Mouse (Mus musculus) neural tube, embryonic 10.5 days (tissue): Measurements from ENCODE around the gene BC030499.
A peak's percentile ranks its signal among the peaks of the same experiment; 100 is the strongest.
"Not testable (repeated sequence)": the region's sequence is repeated elsewhere in the genome, so short reads cannot be mapped to it uniquely, and the experiment has no call there.

ENCODE experiments used
- DNase-seq: peaks from one replicate; pipeline ENCODE4 v3.0.0-alpha.2; 2017; ENCODE audit warnings: low spot score; ENCODE audit errors: extremely low spot score

The BC030499 gene

GRCm38 (mm10) chr11:78290654-78291053 is at the start of gene BC030499:
Gene BC030499, plus strand, starts transcription at chr11:78290841.
- DNase-seq = no peak

- no peak for DNase-seq
Measured at GRCm38 (mm10) chr11:78245261-78245626, 45.4 kb upstream of the BC030499 start.

GRCm38 (mm10) chr11:78245627-78246317 is 44.9 kb upstream of the BC030499 start, which contains the start of the genes Sdf2 and Supt6:
Gene Sdf2, plus strand, starts transcription at chr11:78245746.
Gene Supt6, minus strand, starts transcription at chr11:78245987.
- peak; percentile 98 for DNase-seq

GRCm38 (mm10) chr11:78246318-78247011 is 44.2 kb upstream of the BC030499 start:
- no peak for DNase-seq

GRCm38 (mm10) chr11:78247012-78247348 is 43.7 kb upstream of the BC030499 start:
- no peak for DNase-seq

- no peak for DNase-seq
Measured at GRCm38 (mm10) chr11:78247727-78248140, 42.9 kb upstream of the BC030499 start.

GRCm38 (mm10) chr11:78256618-78257017 is 34.0 kb upstream of the BC030499 start:
- DNase-seq = no peak

- DNase-seq = no peak
Measured at GRCm38 (mm10) chr11:78260489-78261258, 30.0 kb upstream of the BC030499 start.

- peak; percentile 95 for DNase-seq
Measured at GRCm38 (mm10) chr11:78261380-78262352, 29.0 kb upstream of the BC030499 start, which contains the start of gene 2610507B11Rik. Gene 2610507B11Rik, plus strand, starts transcription at chr11:78261752.

GRCm38 (mm10) chr11:78262550-78262949 is 28.1 kb upstream of the BC030499 start:
- peak; percentile 45 for DNase-seq

- DNase-seq = no peak
Measured at GRCm38 (mm10) chr11:78265571-78265970, 25.1 kb upstream of the BC030499 start.

- no peak for DNase-seq
Measured at GRCm38 (mm10) chr11:78271986-78272385, 18.7 kb upstream of the BC030499 start.

- no peak for DNase-seq
Measured at GRCm38 (mm10) chr11:78275596-78275995, 15.0 kb upstream of the BC030499 start.

- not testable (repeated sequence) for DNase-seq
Measured at GRCm38 (mm10) chr11:78276169-78276568, 14.5 kb upstream of the BC030499 start.

- DNase-seq = no peak
Measured at GRCm38 (mm10) chr11:78278853-78279252, 11.8 kb upstream of the BC030499 start.

GRCm38 (mm10) chr11:78279586-78279985 is 11.1 kb upstream of the BC030499 start:
- no peak for DNase-seq

- DNase-seq = no peak
Measured at GRCm38 (mm10) chr11:78289146-78289763, 1.4 kb upstream of the BC030499 start.

GRCm38 (mm10) chr11:78294585-78294984 is 3.9 kb downstream of the BC030499 start:
- no peak for DNase-seq

GRCm38 (mm10) chr11:78300917-78301316 is 10.3 kb downstream of the BC030499 start:
- no peak for DNase-seq

- peak; percentile 89 for DNase-seq
Measured at GRCm38 (mm10) chr11:78301357-78302084, 10.9 kb downstream of the BC030499 start, which contains the start of gene Spag5. Gene Spag5, plus strand, starts transcription at chr11:78301529.
